Mouse (Mus musculus): Measurements from ENCODE around the gene Exog.
A peak's percentile ranks its signal among the peaks of the same experiment; 100 is the strongest.

The Exog gene

GRCm38 (mm10) chr9:119457122-119457521, 12.4 kb downstream of the Exog start:
- DNase-seq (ENCODE audit: low read depth in 1 of 2, low spot score in 2 of 2), result no peak

DNA sequence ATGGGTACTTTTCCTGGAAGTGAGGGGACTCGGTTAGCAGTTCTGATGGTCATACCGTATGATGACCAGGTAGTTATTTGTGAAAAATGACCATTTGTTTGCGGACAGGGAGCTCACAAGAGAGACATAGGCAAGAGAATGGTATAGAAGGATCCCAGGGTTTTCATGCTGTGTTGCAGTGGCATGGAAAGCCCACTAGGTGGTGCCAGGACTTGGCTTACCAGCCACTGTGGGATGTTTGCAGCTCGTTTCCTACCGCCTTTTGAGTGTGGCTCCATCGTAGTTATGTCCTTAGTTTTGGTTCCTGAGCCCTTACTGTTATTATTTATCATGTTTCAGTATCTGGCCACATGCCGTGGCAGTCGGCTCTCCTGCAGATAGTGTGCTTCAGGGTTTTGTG, 15.7 kb downstream of the Exog start:
- DNase-seq (ENCODE audit: low read depth in 1 of 2, low spot score in 2 of 2), result peak in 1 of 2 experiments; percentile 16

- DNase-seq (ENCODE audit: low read depth in 1 of 2, low spot score in 2 of 2), result no peak
Observed at GRCm38 (mm10) chr9:119465056-119465455, 20.3 kb downstream of the Exog start.

GRCm38 (mm10) chr9:119465595-119465994, 20.9 kb downstream of the Exog start:
- DNase-seq (ENCODE audit: low read depth in 1 of 2, low spot score in 2 of 2), result no peak

DNA sequence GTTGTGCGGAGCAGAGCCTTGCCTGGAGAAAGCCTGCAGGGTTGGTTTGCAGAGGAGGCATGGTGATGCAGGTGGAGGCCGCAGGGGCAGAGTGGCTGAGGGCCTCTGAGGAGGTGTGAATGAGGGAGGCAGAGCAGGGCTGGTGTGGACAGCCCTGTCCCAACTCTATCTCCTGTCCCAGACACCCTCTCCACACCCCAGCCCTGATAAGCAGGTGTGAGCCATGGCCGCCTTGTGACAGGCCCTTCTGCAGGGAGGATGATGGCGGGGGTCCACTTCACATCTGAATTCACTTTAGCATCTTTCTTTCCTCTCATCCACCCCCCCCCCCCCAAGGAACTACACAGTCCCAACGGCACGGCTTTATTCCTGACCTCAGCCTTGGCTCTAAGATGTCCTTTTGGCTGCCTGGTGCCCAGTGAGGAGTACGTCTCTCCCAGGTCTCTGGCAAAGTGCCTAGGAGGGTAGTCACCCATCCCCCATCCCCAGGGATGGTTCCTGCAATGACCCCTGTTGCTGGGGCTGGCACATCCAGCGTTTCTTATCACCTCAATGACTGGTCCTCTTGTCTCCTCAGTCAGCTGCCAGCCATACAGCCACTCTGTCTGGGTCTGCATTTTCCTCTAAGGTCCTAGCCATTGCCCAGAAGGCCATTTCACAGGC, 25.1 kb downstream of the Exog start:
- DNase-seq (ENCODE audit: low read depth in 1 of 2, low spot score in 2 of 2), result no peak

GRCm38 (mm10) chr9:119472412-119472918, 27.7 kb downstream of the Exog start:
- no peak for DNase-seq (ENCODE audit: low read depth in 1 of 2, low spot score in 2 of 2)

DNA sequence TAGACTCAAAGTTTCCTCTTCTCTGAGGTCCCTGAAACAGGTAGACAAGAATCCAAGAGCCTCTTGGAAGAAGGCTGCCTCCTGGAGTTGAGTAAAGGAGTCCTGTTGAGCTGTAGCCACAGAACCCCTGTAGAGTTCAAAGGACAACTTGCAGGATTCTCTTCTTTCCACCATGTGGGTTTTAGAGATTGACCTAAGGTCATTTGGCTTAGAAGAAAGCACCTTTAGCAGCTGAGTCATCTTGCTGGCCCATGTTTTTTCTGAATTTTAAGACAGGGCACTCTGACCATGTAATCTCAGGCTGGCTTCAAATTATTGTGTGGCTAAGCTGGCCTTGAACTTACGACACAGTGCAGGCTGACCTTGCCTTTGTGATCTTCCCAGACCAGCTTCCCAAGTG, 28.3 kb downstream of the Exog start:
- DNase-seq (ENCODE audit: low read depth in 1 of 2, low spot score in 2 of 2), result no peak

GRCm38 (mm10) chr9:119473608-119474164, 28.9 kb downstream of the Exog start:
- DNase-seq (ENCODE audit: low read depth in 1 of 2, low spot score in 2 of 2), result no peak

DNA sequence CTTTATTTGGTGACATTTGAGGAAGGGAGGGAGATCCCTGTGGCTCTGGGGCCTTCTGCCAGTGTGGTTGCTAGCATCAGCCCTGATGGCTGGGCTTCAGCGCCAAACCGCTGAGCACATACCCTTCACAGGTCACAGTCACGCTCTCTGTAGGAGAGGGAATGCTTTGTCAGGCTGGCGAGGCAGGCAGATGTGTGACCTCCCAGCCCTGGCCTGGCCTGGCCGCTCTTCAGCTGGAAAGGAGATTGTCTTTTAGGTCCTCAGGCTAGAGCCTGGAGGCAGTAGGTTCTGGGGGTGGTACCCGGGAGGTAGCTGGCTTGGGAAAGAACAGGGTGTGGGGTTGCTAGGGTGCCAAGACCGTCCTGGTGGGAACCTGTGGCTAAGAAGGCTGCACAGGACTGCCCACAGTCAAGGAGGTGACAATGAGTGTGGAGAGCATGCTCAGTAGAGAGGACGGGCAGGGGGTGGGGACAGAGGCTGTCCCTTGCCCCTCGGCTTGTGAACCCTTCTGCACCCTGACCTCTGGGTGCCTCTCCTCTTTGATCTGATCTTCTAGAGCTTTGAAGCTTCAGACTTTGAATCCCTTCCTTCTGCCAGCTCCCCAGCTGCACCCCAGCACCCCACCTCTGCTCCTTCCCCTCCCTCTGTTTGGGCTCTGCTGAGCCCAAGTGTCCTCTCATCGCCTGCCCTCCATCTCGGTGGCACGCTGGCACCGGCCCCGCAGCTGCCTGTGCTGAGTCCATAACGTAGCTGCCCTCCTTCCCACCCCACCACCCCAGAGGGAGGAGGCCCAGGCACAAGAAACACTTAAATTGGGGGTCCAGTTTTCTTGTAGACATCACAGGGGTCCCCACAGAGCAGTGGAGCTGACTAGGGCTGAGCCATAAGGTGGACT, 30.2 kb downstream of the Exog start:
- no peak for DNase-seq (ENCODE audit: low read depth in 1 of 2, low spot score in 2 of 2)

DNA sequence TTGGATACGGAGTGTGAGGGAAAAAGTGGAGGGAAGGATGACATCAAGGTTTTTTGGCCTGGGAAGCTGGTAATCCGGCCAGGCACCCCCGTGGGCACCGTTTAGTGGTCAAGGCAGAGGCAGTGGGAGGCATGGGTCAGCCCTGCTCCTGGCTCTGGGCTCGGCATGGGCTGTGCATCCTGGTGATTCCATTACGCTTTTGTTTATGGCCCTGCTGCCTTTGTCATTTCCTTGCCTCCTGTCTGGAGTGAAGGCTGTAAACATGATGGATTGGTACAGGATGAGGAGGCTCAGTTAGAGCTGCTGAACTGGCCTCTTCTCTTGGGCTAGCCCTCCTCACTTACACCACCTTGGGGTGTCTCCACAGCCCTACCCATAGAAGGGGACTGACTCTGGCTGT, 33.0 kb downstream of the Exog start:
- DNase-seq (ENCODE audit: low read depth in 1 of 2, low spot score in 2 of 2), result no peak

- no peak for DNase-seq (ENCODE audit: low read depth in 1 of 2, low spot score in 2 of 2)
Observed at GRCm38 (mm10) chr9:119478345-119478744, 33.6 kb downstream of the Exog start.

DNA sequence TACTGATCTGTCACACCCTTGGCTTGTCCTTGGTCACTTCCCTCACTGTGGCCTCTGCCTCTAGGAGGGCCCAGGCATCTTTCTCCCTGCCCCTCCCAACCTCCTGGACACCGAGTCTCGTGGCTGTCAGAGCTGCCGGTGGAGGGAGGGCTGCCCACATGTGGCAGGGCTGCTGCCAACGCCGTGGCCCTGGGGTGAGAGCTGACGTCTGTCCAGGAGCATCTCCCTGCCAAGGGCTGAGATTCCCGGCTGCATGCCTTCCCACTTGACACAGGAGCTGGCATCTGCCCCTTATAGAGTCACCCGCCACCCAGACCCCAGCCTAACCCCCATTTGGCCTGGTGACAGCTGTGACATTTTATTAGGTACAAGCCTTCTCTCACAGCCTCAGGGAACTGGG, 34.6 kb downstream of the Exog start:
- DNase-seq (ENCODE audit: low read depth in 1 of 2, low spot score in 2 of 2), result no peak

DNA sequence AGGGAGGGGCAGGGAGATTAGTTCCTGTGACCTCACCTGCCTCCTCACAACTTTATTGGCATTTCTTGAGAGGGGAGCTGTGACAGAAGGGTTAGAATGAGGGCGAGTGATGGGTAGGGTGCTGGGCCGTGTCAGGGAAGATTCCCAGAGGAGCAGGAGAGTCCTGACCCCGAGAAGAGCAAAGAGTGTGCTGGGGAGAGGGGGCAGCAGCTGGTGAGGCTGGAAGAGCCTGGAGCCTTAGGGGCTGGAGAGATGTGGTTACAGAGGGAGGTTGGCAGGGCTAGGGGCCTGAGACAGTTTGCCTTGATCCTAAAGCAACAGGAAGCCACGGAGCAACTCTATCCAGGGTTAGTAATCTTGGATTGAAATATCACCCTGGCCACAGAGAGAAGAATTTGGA, 36.9 kb downstream of the Exog start:
- DNase-seq (ENCODE audit: low read depth in 1 of 2, low spot score in 2 of 2), result no peak

DNA sequence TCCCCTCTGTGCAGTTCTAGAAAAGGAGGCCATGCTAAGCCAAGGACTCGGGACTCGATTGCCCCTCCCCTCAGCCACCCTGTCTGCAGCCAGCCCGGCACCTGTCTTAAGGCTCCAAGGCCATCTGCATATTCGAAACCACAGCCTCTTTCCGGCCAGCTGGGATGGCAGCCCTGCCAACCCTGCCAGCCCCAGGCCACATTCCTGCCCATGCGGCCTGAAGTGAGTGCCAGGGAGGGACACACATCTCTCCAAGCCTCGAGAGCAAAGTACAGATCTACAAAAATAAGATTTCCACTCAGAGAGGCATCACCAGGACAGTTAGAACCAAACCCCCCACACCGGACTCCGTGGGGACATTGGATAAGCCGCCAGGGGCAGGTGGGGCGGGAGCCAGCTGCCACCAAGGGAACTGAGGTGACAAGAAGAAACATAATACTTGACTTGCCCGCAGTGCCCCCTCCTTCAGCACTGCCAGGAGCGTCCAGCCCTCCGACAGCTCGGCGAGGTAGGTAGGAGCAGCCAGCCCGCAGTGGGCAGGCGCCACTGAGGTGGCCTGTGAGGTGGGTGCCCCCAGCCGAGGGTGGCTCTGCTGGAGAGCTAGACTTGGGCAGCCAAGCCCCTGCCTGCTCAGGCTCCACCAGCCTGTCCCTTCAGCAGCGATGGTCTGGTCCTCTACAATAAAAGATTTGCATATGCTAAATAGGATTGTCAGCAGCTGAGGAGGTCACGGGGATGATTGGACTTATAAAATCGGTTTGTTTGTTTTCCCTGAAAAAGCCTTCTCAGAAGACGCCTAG, 39.0 kb downstream of the Exog start:
- DNase-seq (ENCODE audit: low read depth in 1 of 2, low spot score in 2 of 2), result no peak

- no peak for DNase-seq (ENCODE audit: low read depth in 1 of 2, low spot score in 2 of 2)
Observed at GRCm38 (mm10) chr9:119484420-119484819, 39.7 kb downstream of the Exog start.

- no peak for DNase-seq (ENCODE audit: low read depth in 1 of 2, low spot score in 2 of 2)
Observed at GRCm38 (mm10) chr9:119484868-119485267, 40.1 kb downstream of the Exog start.

GRCm38 (mm10) chr9:119496354-119496753, 51.6 kb downstream of the Exog start:
- no peak for DNase-seq (ENCODE audit: low read depth in 1 of 2, low spot score in 2 of 2)

- no peak for DNase-seq (ENCODE audit: low read depth in 1 of 2, low spot score in 2 of 2)
Observed at GRCm38 (mm10) chr9:119496960-119497359, 52.2 kb downstream of the Exog start.

GRCm38 (mm10) chr9:119497546-119498246, 53.0 kb downstream of the Exog start:
- no peak for DNase-seq (ENCODE audit: low read depth in 1 of 2, low spot score in 2 of 2)

- DNase-seq (ENCODE audit: low read depth in 1 of 2, low spot score in 2 of 2), result no peak
Observed at GRCm38 (mm10) chr9:119498247-119498607, 53.5 kb downstream of the Exog start.

DNA sequence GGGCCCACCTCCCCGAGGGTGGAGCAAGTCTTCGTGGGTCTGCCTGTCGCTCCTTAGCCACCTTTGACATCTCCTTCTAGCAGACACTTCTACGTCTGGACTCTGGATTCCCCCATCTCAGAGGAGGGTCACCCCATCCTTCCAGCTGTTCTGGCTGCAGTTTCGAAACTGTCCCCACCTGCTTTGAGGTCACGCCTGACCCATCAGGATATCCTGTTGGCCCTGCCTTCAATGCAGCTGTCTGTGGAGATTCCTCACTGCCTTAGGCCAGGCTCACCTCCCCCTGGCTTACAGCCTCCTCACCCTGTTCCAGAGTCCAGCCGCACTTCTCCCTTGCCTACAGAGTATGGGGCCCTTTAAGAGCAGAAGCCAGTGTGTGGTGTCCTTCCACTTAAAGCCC, 54.1 kb downstream of the Exog start:
- DNase-seq (ENCODE audit: low read depth in 1 of 2, low spot score in 2 of 2), result no peak
